Mouse (Mus musculus): ENCODE data around the gene Gstp3. TPM values are rescaled to one million over a fixed set of nuclear protein-coding genes. Genes with fewer than 3 reads are reported as not detected.
A peak's percentile ranks its signal among the peaks of the same experiment; 100 is the strongest.

The Gstp3 gene
- not detected in 2 replicates for polyA plus RNA-seq (2016; fragmentation: Nextera tagmentation; extraction: Ambion mirVana)

DNA sequence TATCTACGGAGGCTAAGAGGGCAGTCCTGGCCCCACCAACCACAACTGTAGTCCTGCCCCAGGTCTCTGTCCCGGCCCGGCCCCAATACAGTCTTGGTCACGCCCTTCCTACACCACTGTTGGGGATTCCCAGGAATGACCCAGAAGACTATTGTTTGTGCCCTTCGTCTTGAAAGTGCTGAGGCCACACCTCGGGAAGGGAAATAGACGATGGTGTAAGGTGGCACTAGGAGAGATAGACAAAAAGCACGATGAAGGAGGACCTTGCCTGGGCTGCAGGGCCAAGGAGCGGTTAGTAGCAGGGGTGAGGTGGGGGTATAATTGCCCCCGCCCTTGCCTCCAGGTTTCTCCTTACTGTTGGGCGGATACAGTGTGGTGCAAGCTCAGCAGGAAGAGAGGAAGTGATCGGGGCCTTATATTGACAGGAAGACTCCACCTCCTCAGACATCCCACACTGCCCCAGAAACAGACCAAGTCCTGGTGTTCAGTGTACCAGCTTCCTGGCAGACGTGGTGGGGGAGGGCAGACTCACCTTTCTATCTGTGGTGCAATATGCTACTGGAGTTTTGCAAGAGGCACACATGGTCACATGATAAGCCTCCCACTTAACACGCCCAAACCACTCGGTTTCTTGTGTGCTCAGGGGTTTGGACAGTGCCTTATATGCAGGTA is at the start of gene Gstp3:
Gene Gstp3, minus strand, starts transcription at position 501 of the 672 bp plus-strand sequence.
- WGBS: 87% methylated on average over 15 of the region's 15 CpGs
- Histone ChIP-seq H3K36me3 (replicated peaks) (no peaks in the 10 kb centered on the region), H3K9me3 (no peaks in the 10 kb centered on the region), H3K4me3 (replicated peaks) (no peak within 1 kb of the TSS), H3K9ac (no peak within 1 kb of the TSS), H3K27ac (no peak within 1 kb of the TSS), H3K4me2 (no peak within 1 kb of the TSS), H3K4me1 (no peaks in the 10 kb centered on the region), H3K27me3 (no peaks in the 10 kb centered on the region)
- no peak for ATAC-seq (ENCODE audit: low FRiP score)

DNA sequence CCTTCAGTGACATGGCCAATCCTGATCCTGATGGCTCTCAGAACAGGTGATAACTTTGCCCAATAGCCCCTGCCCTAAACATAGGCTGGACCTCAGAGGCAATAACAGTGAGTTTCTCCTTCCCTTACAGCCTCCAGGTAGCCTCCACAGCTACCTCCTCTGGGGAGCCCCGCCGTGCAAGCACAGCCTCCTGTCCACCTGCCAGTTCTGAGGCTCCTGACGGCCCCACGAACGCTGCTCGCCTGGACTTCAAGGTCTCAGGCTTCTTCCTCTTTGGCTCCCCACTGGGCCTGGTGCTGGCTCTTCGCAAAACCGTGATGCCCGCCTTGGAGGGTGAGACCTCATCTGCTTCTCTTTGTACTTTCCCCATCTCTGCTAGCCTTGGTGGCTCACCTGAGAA is 49.2 kb upstream of the Gstp3 start:
- H3K4me3 ChIP-seq (replicated peaks): no peak overlapping the region
- 95% methylated on average over 9 of the region's 9 CpGs for WGBS
- no peaks in the 10 kb centered on the region for H3K9me3 ChIP-seq
- H3K4me2 ChIP-seq: no peak overlapping the region
- H3K4me1 ChIP-seq: no peaks in the 10 kb centered on the region
- peaks cover 35% of the 10 kb centered on the region for H3K36me3 ChIP-seq (replicated peaks)
- no peak overlapping the region for H3K9ac ChIP-seq
- H3K27ac ChIP-seq: no peak overlapping the region
- no peak for ATAC-seq (ENCODE audit: low FRiP score)
- H3K27me3 ChIP-seq: no peaks in the 10 kb centered on the region

DNA sequence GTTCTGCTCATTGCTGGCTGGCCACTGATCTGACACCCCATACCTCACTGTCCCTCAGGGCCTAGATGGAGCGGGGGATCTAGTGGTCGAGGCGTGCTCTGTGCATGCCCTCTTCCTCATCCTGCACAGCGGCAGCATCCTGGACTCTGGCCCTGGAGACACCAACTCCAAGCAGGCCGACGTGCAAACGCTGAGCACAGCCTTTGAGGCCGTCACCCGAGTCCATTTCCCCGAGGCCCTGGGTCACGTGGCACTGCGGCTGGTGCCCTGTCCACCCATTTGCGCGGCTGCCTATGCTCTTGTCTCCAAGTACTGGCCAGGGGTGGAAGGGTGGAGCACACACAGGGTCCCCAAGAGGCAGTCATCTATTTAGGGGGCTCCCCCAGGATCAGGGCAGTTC is 47.3 kb upstream of the Gstp3 start:
- ATAC-seq (ENCODE audit: low FRiP score): no peak
- 92% methylated on average over 14 of the region's 14 CpGs for WGBS
- Histone ChIP-seq H3K27ac (no peak overlapping the region), H3K36me3 (replicated peaks) (peaks cover 16% of the 10 kb centered on the region; the same call in 1 of the 2 replicates), H3K4me1 (peaks cover 3% of the 10 kb centered on the region; the same call in 1 of the 2 replicates), H3K27me3 (peaks cover 15% of the 10 kb centered on the region), H3K9ac (no peak overlapping the region), H3K4me2 (no peak overlapping the region), H3K9me3 (no peaks in the 10 kb centered on the region), H3K4me3 (replicated peaks) (no peak overlapping the region)

DNA sequence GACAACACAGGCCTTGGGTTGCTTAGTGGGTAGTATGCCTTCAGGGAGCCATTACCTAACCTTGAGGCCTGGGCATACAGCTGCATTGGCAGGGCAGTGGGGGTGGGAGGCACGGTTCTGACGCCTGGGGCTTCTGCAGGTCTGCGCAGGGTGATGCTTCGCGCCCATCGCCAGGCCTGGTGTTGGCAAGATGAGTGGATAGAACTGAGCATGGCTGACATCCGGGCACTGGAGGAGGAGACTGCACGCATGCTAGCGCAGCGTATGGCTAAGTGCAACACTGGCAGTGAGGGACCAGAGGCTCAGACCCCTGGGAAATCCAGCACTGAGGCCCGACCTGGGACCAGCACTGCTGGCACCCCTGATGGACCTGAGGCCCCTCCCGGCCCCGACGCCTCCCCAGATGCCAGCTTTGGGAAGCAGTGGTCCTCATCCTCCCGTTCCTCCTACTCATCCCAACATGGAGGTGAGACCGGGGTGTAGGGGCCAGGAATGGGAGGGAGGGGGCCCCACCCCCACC is 45.4 kb upstream of the Gstp3 start:
- ATAC-seq (ENCODE audit: low FRiP score): no peak
- no peak overlapping the region for H3K9ac ChIP-seq
- H3K4me3 ChIP-seq (replicated peaks): no peak overlapping the region
- 89% methylated on average over 16 of the region's 16 CpGs for WGBS
- H3K4me2 ChIP-seq: no peak overlapping the region
- peaks cover 4% of the 10 kb centered on the region; the same call in 1 of the 2 replicates for H3K36me3 ChIP-seq (replicated peaks)
- H3K4me1 ChIP-seq: peaks cover 22% of the 10 kb centered on the region
- H3K27ac ChIP-seq: no peak overlapping the region
- H3K27me3 ChIP-seq: peaks cover 34% of the 10 kb centered on the region
- H3K9me3 ChIP-seq: no peaks in the 10 kb centered on the region

DNA sequence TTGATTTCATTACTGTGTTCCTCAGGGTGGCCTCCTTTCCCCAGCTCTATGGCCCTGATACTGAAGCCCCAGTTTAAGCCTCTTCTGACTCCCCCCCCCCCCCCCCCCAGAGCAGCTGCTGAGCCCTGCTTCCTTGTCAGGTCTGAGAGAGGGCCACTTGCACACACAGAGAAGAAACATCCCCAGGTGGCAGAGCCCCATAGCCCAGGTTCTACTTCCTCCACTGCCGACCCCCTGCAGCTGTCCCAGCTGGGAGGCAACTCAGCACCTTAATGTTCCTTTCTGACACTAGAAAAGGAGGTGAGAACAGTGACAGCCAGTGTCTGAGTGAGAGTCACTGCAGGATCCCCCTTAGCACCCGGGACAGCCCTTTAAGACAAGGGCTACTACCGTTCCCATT is 44.4 kb upstream of the Gstp3 start:
- peaks cover 4% of the 10 kb centered on the region; the same call in 1 of the 2 replicates for H3K36me3 ChIP-seq (replicated peaks)
- peaks cover 32% of the 10 kb centered on the region for H3K4me1 ChIP-seq
- no peak for ATAC-seq (ENCODE audit: low FRiP score)
- peaks cover 43% of the 10 kb centered on the region for H3K27me3 ChIP-seq
- H3K9me3 ChIP-seq: no peaks in the 10 kb centered on the region
- no peak overlapping the region for H3K27ac ChIP-seq
- no peak overlapping the region for H3K9ac ChIP-seq
- H3K4me2 ChIP-seq: no peak overlapping the region
- whole genome bisulfite sequencing: 85% methylated on average over 3 of the region's 3 CpGs
- no peak overlapping the region for H3K4me3 ChIP-seq (replicated peaks)

DNA sequence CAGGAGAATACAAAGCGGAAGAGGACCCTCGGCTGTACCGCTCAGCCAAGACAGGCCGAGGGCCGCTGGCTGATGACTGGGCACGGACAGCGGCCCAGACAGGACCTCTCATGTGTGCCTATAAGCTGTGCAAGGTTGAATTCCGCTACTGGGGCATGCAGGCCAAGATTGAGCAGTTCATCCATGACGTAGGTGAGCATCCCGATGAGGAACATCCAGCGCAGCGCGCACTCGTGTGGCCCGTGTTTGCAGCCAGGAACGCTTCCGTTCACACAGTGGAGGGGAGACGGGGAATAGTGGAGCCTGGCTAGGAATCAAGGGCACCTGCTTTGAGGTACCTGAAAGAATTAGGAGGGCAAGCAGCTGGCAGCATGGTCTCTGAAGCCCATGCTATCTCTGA is 43.9 kb upstream of the Gstp3 start:
- ATAC-seq (ENCODE audit: low FRiP score): no peak
- H3K4me1 ChIP-seq: peaks cover 37% of the 10 kb centered on the region

DNA sequence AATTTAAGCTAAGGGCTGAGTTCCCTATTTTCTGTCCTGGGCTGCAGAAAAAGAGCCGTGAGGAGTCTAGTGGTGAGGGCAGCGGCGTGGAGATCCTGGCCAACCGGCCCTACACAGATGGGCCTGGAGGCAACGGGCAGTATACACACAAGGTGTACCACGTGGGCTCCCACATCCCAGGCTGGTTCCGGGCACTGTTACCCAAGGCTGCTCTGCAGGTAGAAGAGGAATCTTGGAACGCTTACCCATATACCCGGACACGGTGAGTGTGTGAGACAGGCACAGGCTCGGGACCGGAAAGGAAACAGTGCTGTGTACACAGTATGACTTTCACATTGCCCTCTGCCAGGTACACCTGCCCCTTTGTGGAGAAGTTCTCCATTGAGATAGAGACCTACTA is 43.3 kb upstream of the Gstp3 start:
- Histone ChIP-seq H3K4me1 (peaks cover 44% of the 10 kb centered on the region), H3K4me3 (replicated peaks) (no peak overlapping the region), H3K4me2 (no peak overlapping the region), H3K9me3 (no peaks in the 10 kb centered on the region), H3K27ac (no peak overlapping the region), H3K27me3 (peaks cover 43% of the 10 kb centered on the region), H3K36me3 (replicated peaks) (peaks cover 4% of the 10 kb centered on the region; the same call in 1 of the 2 replicates), H3K9ac (no peak overlapping the region)
- ATAC-seq (ENCODE audit: low FRiP score): no peak
- 92% methylated on average over 12 of the region's 12 CpGs for WGBS

More for the DNA sequence above, 43.9 kb upstream of the Gstp3 start:
- Histone ChIP-seq H3K9me3 (no peaks in the 10 kb centered on the region), H3K27me3 (peaks cover 43% of the 10 kb centered on the region), H3K4me3 (replicated peaks) (no peak overlapping the region), H3K27ac (no peak overlapping the region), H3K4me2 (no peak overlapping the region), H3K36me3 (replicated peaks) (peaks cover 4% of the 10 kb centered on the region; the same call in 1 of the 2 replicates), H3K9ac (no peak overlapping the region)
- WGBS: 94% methylated on average over 18 of the region's 18 CpGs

DNA sequence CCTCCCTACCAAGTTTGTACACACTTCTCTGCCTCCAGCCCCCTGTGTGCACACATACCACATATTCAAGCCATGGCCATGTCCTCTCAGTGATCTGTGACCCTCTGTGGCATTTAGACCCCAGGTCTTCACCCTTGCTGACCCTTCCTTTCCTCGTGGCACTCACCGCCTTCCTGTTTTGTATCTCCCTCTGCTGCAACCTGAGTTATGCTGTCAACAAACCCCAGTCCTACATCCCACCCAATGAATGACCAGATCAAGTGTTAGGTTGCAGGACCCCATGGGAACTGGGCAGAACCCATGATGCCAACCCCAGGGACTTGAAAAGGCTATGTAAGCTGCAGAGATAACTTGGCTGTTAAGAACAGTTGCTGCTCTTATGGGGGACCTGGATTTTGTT is 42.7 kb upstream of the Gstp3 start:
- H3K9me3 ChIP-seq: no peaks in the 10 kb centered on the region
- H3K27me3 ChIP-seq: peaks cover 43% of the 10 kb centered on the region
- no peaks in the 10 kb centered on the region for H3K36me3 ChIP-seq (replicated peaks)
- ATAC-seq (ENCODE audit: low FRiP score): no peak
- 87% methylated on average over 2 of the region's 2 CpGs for WGBS
- H3K4me1 ChIP-seq: peaks cover 46% of the 10 kb centered on the region
- no peak overlapping the region for H3K4me3 ChIP-seq (replicated peaks)
- H3K4me2 ChIP-seq: 0 out of 2 replicates have a peak overlapping the region, but pooled peaks have one; percentile 95
- H3K27ac ChIP-seq: no peak overlapping the region
- no peak overlapping the region for H3K9ac ChIP-seq

DNA sequence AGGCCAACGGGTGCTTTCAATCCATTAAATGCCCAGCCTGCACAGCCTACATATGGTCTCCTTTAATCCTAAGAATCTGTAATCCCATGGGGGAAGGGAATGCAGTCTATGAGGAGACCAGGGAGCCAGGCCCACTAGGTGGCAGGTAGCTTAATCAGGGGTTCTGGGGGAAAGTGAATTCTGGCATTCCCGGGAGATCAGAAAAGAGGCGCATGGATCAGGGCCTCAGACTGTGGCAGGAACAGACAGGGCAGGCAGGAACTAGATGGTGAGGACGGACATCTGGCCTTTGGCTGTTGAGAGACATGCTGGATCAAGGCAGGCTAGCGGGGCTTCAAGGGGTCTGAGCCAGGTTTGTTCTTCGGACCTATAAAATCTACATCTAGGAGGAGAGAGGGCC is 42.1 kb upstream of the Gstp3 start:
- H3K27ac ChIP-seq: no peak overlapping the region
- H3K9me3 ChIP-seq: no peaks in the 10 kb centered on the region
- H3K9ac ChIP-seq: peak overlapping the region; percentile 66
- H3K4me2 ChIP-seq: peak overlapping the region; percentile 95
- peak overlapping the region; percentile 57 for H3K4me3 ChIP-seq (replicated peaks)
- H3K4me1 ChIP-seq: peaks cover 48% of the 10 kb centered on the region
- WGBS: 43% methylated on average over 6 of the region's 6 CpGs
- ATAC-seq (ENCODE audit: low FRiP score): no peak
- peaks cover 43% of the 10 kb centered on the region for H3K27me3 ChIP-seq
- H3K36me3 ChIP-seq (replicated peaks): no peaks in the 10 kb centered on the region

DNA sequence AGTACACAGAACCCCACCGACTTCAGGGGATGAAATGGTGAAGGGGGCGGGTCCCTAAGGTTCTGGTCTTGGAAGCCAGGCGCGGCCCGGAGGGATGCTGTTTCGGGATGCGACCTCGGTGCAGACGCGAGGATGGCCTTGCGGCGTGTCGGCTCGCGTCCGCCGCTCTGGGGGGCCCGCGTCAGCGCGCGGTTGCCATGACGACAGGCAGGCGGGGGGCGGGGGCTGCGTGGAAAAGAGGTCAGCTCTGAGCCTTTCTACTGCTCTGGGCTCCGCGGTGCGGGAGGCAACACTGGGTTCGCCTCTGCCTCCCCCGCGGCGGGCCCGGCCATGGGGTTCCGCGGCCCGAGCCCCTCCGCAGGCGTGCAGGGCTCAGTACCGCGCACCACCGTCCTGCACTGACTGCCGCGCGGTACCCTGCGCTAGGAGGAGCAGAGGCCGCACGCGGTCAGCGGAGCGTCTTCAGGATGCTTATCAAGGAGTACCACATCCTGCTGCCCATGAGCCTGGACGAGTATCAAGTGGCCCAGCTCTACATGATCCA is 41.4 kb upstream of the Gstp3 start:
- Histone ChIP-seq H3K36me3 (replicated peaks) (no peaks in the 10 kb centered on the region), H3K4me3 (replicated peaks) (peak overlapping the region; percentile 57), H3K9me3 (no peaks in the 10 kb centered on the region), H3K27ac (no peak overlapping the region), H3K9ac (peak overlapping the region; percentile 66), H3K4me2 (peak overlapping the region; percentile 95), H3K27me3 (peaks cover 43% of the 10 kb centered on the region), H3K4me1 (peaks cover 54% of the 10 kb centered on the region)
- peak; percentile 10; the same call in 1 of the 2 replicates for ATAC-seq (ENCODE audit: low FRiP score)
- under 1% methylated on average over 52 of the region's 52 CpGs for WGBS

DNA sequence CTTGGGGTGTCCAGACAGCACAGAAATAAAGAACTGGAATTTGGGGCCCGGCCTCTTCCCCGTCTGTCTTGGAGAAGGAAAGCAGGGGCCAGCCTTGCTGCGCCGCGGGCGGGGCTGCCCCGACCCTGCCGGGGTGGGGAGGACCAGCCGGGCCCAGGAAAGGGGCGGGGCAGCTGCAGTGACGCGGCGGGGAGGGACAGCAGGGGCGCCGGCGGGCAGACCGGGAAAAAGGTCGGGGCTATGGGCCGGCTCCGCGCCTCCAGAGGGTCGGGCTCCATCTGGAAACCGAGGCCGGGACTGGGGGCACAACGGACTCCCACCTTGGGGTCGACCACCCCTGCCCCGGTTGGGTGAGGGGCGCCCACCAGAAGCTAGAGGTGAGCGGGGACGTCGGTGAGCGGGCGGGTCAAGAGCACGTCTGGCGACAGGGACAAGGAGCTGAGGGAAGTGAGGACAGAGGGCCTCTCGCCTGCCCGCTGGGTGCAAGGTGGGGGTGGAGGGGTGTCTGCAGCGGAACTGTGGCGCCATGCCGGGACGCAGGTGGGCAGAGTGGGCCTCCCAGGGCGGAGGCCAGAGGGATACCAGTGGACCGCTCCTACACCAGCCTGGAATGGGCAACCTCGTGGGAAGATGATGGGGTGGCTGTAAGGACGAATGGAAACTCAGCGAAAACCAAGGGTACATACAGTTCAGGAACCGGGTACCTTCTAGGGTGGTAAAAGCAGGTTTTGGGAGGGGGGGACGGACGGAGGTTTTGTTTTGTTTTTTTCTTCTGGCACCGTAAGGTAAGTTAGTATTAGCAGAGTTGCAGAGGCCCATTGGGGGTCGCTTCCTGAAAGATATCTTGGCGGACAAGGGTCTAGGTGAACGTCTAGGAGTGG is 40.7 kb upstream of the Gstp3 start, which contains the start of gene Pitpnm1:
Gene Pitpnm1, plus strand, starts transcription at position 162 of the 881 bp plus-strand sequence.
- WGBS: 1% methylated on average over 53 of the region's 53 CpGs
- peak within 1 kb of the TSS; percentile 66 for H3K9ac ChIP-seq
- no peaks in the 10 kb centered on the region for H3K36me3 ChIP-seq (replicated peaks)
- no peak for ATAC-seq (ENCODE audit: low FRiP score)
- H3K4me3 ChIP-seq (replicated peaks): peak within 1 kb of the TSS; percentile 57
- peaks cover 43% of the 10 kb centered on the region for H3K27me3 ChIP-seq
- H3K4me1 ChIP-seq: peaks cover 54% of the 10 kb centered on the region
- H3K27ac ChIP-seq: no peak within 1 kb of the TSS
- H3K9me3 ChIP-seq: no peaks in the 10 kb centered on the region
- H3K4me2 ChIP-seq: peak within 1 kb of the TSS; percentile 95

DNA sequence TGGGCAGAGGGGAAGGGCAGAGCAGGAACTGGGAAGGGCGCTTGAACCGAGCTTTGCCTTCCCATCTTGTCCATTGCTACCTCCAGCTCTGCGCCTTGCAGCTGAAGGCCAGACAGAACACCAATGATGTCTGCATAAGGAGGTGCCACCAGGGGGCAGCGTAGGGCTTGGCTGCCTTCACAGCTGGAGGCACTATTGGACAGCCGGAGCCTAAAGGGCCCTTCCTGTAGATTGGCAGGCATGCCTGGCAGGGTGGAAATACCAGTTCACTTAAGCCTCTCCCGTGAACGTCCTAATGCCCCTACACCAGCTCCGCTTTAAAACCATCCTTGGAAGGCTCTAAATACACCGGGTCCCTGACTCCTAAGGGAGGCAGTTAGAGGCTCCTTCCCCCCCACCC is 39.7 kb upstream of the Gstp3 start:
- Histone ChIP-seq H3K27me3 (peaks cover 43% of the 10 kb centered on the region), H3K4me2 (peak overlapping the region; percentile 95), H3K36me3 (replicated peaks) (no peaks in the 10 kb centered on the region), H3K4me1 (peaks cover 54% of the 10 kb centered on the region), H3K4me3 (replicated peaks) (no peak overlapping the region), H3K27ac (no peak overlapping the region), H3K9me3 (no peaks in the 10 kb centered on the region), H3K9ac (no peak overlapping the region)
- 9% methylated on average over 9 of the region's 9 CpGs for WGBS
- no peak for ATAC-seq (ENCODE audit: low FRiP score)

Measured in forebrain, embryonic 12.5 days (tissue).